Mouse (Mus musculus) inflammation-experienced regulatory T-cells, adult 6 months (primary cell): ENCODE data around the gene Gm20388. TPM values are rescaled to one million over a fixed set of nuclear protein-coding genes. Genes with fewer than 3 reads are reported as not detected.

Experiments
- ATAC-seq: one replicate; pipeline ENCODE4 v1.8.0; 2017
- polyA plus RNA-seq, 3 experiments: library from polyadenylated mRNA; unstranded; fragments of 100-300 nt; shearing (Covaris generic); gene quantifications; one replicate each; pipeline ENCODE4 v1.2.1; 2017

The Gm20388 gene
- polyA plus RNA-seq, 3 experiments from 2014 or later: 10.8 to 14.1 (median 11.8) TPM

GRCm38 (mm10) chr8:121926266-121926665, 2015.6 kb downstream of the Gm20388 start:
- no peak for ATAC-seq

GRCm38 (mm10) chr8:121927316-121927715, 2016.7 kb downstream of the Gm20388 start:
- ATAC-seq: peak; percentile 50

GRCm38 (mm10) chr8:121930047-121930446, 2019.4 kb downstream of the Gm20388 start:
- ATAC-seq: no peak

GRCm38 (mm10) chr8:121931571-121931970, 2020.9 kb downstream of the Gm20388 start:
- ATAC-seq: no peak

GRCm38 (mm10) chr8:121932026-121932667, 2021.5 kb downstream of the Gm20388 start:
- ATAC-seq: no peak

- ATAC-seq: no peak
These were observed 2022.3 kb downstream of the Gm20388 start for GRCm38 (mm10) chr8:121932668-121933520.

- ATAC-seq: no peak
These were observed 2023.9 kb downstream of the Gm20388 start for GRCm38 (mm10) chr8:121934506-121934905.

- ATAC-seq: no peak
These were observed 2024.3 kb downstream of the Gm20388 start for GRCm38 (mm10) chr8:121934923-121935322.

- no peak for ATAC-seq
These were observed 2025.0 kb downstream of the Gm20388 start for GRCm38 (mm10) chr8:121935341-121936294.

- no peak for ATAC-seq
These were observed 2025.8 kb downstream of the Gm20388 start for GRCm38 (mm10) chr8:121936391-121936790.

- no peak for ATAC-seq
These were observed 2028.1 kb downstream of the Gm20388 start for GRCm38 (mm10) chr8:121938732-121939131.

- ATAC-seq: no peak
These were observed 2032.5 kb downstream of the Gm20388 start for GRCm38 (mm10) chr8:121943057-121943540.

GRCm38 (mm10) chr8:121943716-121944115, 2033.1 kb downstream of the Gm20388 start:
- ATAC-seq: no peak

GRCm38 (mm10) chr8:121944831-121945230, 2034.2 kb downstream of the Gm20388 start, which contains the start of gene Car5a:
Car5a (minus strand) TSS chr8:121944904.
- no peak for ATAC-seq

GRCm38 (mm10) chr8:121946351-121946750, 2035.7 kb downstream of the Gm20388 start:
- ATAC-seq: no peak

GRCm38 (mm10) chr8:121947047-121947752, 2036.6 kb downstream of the Gm20388 start:
- ATAC-seq: no peak

GRCm38 (mm10) chr8:121947753-121948141, 2037.1 kb downstream of the Gm20388 start:
- ATAC-seq: peak; percentile 13

- ATAC-seq: no peak
These were observed 2037.9 kb downstream of the Gm20388 start for GRCm38 (mm10) chr8:121948321-121949145.

- ATAC-seq: no peak
These were observed 2038.7 kb downstream of the Gm20388 start, which contains the start of gene Banp for GRCm38 (mm10) chr8:121949222-121949800. Banp (plus strand) TSS chr8:121949750.
